Mouse (Mus musculus): Measurements from ENCODE around the gene Clec2d. TPM values are rescaled to one million over a fixed set of nuclear protein-coding genes. Genes with fewer than 3 reads are reported as not detected.
"Not testable (repeated sequence)": the region's sequence is repeated elsewhere in the genome, so short reads cannot be mapped to it uniquely, and the experiment has no call there.

Clec2d gene
- 1 to 10 TPM; 6.4 to 8.4 TPM for total RNA-seq (2021)

DNA sequence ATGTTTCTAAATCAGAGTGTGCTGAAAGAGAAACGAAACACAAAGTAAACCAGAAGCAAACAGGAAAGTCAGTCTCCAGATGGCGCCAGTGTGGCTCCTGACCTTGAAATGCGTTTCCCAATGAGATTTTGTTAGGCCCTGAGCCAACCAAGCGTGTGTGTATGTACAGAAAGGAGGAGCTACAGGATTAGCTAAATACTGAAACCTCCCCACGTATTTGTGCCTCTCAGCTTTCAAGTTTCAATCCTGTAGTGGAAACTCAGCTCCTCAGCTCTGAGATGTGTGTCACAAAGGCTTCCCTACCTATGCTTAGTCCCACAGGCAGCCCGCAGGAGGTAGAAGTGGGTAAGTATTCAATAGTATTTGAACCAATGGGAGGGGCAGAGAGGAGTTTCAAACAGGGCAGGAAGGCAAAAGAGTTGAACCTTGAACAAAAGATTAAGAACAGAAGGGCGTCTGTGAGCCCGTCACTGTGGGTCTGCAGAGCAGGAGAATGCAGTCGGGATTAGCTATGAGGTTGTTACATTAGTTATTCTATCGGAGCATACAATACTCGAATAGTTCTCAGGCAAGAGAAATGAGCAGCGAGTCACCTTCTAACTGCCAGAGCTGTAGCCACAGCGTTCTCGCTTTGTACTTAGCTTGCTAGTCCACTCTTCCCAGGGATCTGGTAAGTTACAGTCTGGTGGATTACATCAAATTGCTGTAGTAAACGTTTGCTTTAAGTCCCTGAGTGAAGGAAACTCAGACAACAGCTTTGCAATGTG lies at the start of gene Clec2d:
TSS of gene Clec2d (plus strand) at position 213 of the 767 bp plus-strand sequence.
- intact Hi-C loops (cut with DNase I) = loop anchor here (2.0 to 10.0 kb wide), 2 partner anchors 56 to 286 kb away; partner anchors contain the start of gene BC035044
- peak; percentile 10 to 39 for DNase-seq (ENCODE audit: low spot score in 2 of 2)

DNA sequence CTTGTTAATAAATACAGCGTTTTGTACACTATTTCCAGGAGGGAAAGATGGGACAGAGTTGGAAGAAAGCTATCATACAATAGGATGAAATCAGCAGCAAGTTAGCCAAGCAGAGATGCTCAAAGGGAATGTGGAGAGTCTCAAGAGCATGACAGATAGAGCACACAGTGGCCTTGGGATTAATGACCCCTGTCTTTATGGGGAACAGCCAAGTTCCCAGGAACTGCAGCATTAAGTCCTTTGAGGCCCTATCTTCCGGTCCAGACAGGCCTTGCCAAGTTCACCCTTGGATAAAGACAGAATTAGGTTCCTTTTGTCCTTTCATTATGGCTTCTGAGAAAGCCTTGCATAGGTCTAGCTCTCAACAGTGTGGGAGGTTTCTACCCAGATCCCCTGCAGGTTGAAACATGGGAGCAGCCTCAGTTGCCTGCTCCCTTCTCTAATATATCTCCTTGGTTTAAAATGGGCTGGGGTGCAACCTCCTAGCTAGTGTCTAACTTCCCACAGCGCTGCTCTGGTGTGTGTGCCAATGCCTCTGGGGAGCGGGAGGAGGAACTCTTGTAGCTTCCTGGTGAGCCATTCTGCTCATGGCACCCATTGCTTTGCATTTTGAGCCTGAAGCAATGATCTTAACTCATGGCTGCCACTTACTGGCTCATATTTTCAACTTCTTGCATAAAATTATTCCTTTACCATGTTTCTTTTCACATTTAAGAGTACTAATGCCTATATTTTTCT lies 47.6 kb upstream of the Clec2d start:
- no peak for DNase-seq (ENCODE audit: low spot score in 2 of 2)
- intact Hi-C loops (cut with DNase I) = no loop called here

DNA sequence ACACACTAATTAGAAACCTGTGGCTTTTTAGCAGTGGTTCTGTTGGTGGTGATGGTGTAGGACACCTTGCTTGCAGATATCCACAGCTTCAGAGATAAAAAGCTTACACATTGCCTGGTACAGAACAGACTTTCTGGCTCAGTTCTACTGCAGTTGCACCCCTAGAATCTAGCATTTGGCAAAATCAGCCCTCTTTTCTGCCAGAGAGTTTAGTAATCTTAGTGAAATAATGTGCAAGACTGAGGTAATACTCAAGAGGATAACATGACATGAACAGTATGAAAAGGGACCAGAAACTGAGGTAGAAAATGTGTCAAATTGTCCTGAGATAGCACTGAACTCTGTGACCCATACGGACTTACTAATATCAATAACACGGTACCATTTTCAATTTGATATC lies 33.6 kb upstream of the Clec2d start:
- no peak for DNase-seq (ENCODE audit: low spot score in 2 of 2)
- intact Hi-C loops (cut with DNase I) = no loop called here

DNA sequence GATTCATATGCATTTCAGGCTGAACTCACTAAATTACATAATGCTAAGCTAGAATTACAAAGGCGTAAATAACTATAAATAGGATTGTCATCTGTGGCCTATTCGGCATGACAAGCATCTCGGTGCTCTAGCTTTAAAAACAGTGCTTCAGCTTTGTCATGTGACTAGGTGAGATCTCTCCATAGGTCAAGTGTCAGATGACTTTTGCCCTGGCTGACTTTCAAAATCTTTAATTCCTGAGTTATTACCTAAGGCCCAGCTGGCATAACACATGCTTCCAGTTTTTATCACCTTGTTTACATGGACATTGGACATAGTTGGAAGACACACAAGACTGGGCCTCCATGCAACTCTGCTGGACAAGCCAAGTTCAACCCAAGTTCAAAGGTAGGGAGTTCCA lies 20.3 kb upstream of the Clec2d start:
- intact Hi-C loops (cut with DNase I) = no loop called here
- DNase-seq (ENCODE audit: low spot score in 2 of 2) = no peak

DNA sequence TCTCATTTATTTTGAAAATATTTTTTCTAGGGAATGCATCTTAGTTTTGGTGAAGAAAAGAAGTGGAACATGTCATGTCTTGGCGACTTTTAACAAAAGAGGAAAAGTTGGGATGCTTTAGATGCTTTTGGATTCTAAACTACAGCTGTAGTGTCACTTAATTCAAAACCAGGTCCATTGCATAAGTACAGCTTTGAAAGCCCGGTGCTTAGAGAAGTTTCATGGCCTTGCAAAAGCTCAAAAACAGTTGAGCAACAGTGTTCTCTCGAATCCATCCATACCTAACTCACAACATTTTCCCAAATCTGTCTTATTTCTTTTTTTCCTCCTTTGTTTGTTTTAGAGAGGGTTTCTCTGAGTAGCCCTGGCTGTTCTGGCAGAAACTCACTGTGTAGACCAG lies 19.3 kb upstream of the Clec2d start:
- no peak for DNase-seq (ENCODE audit: low spot score in 2 of 2)
- intact Hi-C loops (cut with DNase I) = no loop called here

DNA sequence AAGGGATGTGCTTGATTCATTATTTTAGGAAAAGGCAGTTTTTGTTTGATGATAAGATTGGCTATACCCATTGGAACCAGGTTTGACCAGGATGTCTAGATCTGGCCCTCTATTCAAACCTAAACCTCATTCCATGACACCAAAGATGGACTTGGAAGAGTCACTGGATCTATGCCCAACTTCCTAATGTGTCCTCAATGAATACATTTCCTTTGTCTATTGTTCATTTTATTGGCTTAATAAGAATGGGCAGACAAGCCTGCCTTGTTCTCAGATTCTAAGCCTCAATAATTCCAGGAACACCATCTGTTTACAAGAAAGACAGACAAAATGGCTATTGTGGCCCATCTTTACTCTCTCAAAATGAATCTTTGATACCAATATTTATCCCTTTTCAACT lies 18.5 kb upstream of the Clec2d start:
- intact Hi-C loops (cut with DNase I) = no loop called here

DNA sequence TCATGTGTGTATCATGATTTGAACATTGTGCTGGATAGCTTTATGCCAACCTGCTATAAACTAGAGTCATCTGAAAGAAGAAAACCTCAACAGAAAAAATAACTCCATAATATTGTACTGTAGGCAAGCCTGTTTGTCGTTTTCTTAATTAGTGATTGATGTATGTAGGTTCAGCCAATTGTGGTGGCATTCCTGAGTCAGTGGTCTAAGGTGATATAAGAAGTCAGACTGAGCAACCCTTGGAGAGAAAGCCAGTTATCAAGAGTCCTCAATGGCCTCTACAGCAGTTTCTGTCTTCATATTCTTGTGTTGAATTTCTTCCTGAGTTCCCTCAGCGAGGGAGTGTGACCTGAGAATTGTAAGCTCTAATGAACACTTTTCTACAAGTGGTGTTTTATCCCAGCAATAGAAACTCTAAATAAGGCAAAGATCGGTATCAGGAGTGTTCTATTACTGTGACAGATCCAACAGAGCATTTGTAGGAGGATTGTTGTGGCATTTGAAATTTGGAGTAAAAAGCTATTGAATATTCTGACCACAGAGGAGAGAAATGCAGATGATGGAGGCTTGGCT lies 17.7 kb upstream of the Clec2d start:
- intact Hi-C loops (cut with DNase I) = no loop called here
- DNase-seq (ENCODE audit: low spot score in 2 of 2) = no peak

More for the DNA sequence above, 18.5 kb upstream of the Clec2d start:
- no peak for DNase-seq (ENCODE audit: low spot score in 2 of 2)

DNA sequence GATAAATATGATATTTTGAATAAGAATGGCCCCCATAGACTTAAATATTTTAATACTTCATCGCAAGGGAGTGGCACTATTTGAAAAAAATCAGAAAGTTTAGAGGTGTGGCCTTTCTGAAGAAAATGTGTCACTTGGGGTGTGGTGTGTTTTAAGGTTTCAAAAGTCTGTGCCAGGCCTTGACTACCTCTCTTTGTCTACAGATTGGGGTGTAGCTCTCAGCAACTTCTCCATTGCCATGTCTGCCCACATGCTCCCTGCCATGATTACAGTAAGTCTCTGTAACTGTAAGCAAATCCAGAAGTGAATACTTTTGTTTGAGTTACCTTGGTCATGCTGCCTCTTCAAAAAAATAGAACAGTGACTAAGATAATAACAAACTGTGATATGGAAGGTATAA lies 16.8 kb upstream of the Clec2d start:
- intact Hi-C loops (cut with DNase I) = no loop called here
- DNase-seq (ENCODE audit: low spot score in 2 of 2) = no peak

DNA sequence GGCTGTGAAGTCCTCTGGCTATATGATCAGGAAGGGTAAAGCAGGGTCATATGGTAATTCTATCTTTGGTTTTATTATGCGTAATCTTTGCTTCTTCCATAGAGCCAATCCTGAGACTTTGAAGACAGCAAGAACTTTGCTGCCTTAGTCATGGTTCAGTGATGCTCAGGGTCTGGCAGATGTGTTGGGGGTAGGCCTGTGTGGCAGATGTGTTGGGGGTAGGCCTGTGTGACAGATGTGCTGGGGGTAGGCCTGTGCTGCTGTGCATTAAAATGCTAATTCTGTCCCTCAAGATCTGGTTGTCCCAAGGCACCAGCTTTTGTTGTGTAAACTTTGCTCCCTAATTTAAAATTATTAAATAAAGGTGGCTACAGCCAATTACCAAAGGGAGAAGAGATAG lies 9.5 kb upstream of the Clec2d start:
- DNase-seq (ENCODE audit: low spot score in 2 of 2) = no peak
- intact Hi-C loops (cut with DNase I) = no loop called here

DNA sequence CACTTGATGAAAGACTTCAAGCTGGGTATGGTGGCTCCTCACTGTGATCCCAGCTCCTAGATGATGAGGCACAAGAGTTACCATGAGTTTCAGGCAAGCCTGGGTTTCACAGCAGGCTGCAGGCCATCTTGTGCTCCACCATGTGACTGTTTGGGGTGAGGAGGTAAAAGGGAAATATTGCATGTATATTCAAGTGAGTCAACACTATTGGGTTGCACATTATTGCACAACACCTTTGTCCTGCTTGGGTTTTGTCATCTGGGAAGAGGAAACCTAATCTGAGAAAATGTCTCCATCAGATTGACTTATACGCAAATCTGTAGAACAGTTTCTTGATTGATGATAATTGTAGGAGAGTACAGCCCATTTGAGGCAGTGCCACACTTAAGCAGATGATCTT lies 8.7 kb upstream of the Clec2d start:
- no peak for DNase-seq (ENCODE audit: low spot score in 2 of 2)
- intact Hi-C loops (cut with DNase I) = no loop called here

DNA sequence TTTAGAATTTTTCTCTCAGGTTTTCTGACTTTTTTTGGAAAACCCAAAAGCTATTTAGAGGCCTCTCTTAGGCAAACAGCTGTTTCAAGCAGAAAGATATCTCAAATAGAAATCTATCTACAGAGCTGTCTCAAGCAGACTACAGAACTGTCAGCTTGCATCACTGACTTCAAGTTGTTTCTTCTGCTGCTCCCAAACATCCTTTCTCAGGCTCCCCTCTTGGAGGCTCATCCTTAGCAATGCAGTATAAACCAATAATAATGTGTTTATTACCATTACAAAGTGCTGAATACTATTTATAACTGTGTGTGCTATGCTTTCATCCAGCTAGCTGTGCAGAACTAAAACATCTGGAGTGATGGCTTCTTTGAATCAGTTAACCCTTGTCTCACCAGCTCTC lies 5.6 kb upstream of the Clec2d start:
- no peak for DNase-seq (ENCODE audit: low spot score in 2 of 2)
- intact Hi-C loops (cut with DNase I) = no loop called here

DNA sequence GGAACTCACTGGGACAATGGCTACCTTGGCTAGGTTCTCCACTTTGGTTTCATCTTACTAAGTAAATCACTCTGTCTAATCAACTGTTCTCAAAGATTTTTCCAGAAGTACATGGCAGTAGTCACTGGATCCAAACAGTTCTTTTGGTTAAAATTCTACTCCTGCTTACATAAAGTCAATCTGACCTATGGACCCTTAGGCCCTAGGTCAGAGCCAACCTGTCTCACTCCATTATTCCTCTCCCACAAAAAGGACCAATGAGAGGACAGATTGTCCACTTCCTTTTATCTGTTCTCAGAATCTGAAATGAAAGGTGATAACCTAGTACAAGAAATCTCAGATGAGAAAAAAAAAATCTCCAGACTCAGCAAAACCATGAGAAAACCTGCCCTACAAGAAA lies 4.8 kb upstream of the Clec2d start:
- intact Hi-C loops (cut with DNase I) = no loop called here
- no peak for DNase-seq (ENCODE audit: low spot score in 2 of 2)

DNA sequence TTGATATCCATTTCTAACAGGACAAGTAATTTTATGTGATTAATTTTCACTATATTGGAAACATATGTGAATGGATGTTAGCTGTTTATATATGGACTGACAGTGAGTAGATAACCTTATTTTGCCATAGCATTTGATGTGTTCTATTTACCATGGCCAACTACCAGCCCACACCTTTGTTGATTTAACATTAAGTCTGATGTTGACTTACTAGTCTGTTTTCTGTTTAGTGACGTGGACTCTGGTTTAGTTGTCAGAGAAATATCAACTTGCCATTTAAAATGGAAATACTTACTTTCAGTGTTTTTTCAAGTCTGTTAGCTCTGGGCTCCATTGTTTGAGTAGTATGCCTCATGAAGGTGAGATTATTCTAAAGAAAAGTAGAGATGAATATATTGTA lies 3.8 kb upstream of the Clec2d start:
- intact Hi-C loops (cut with DNase I) = no loop called here

DNA sequence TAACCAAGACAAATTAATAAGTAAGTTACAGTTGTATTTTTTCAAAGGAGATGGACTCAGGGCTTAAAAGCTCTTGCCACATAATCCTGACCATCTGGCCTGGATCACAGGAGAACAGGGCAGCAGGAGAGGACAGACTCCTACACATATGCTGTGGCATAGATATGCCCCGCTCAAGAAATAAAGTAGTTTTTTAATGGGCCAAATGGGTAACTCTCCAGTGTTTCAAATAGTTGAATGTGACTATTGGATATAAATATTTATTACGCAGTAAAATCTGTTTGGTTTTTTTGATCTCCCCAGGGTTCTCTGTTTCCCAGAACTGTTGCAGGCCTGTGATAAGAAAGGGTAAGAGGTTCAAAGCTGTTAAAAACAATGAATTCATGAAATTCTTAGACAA lies 1.1 kb upstream of the Clec2d start:
- intact Hi-C loops (cut with DNase I) = no loop called here
- no peak for DNase-seq (ENCODE audit: low spot score in 2 of 2)

More for the DNA sequence above, 3.8 kb upstream of the Clec2d start:
- DNase-seq (ENCODE audit: low spot score in 2 of 2) = no peak

DNA sequence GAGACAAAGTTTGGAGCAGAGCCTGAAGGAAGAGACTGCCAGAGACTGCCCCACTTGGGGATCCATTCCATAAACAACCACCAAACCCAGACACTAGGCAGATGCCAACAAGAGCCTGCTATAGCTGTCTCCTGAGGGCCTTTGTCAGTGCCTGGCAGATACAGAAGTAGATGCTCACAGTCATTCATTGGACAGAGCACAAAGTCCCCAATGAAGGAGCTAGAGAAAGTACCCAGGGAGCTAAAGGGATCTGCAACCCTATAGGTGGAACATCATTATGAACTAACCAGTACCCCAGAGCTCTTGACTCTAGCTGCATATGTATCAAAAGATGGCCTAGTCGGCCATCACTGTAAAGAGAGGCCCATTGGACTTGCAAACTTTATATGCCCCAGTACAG lies 584 bp upstream of the Clec2d start:
- intact Hi-C loops (cut with DNase I) = loop anchor here (2.0 to 10.0 kb wide), 2 partner anchors 57 to 285 kb away; partner anchors contain the start of gene BC035044
- not testable (repeated sequence) for DNase-seq (ENCODE audit: low spot score in 2 of 2)

DNA sequence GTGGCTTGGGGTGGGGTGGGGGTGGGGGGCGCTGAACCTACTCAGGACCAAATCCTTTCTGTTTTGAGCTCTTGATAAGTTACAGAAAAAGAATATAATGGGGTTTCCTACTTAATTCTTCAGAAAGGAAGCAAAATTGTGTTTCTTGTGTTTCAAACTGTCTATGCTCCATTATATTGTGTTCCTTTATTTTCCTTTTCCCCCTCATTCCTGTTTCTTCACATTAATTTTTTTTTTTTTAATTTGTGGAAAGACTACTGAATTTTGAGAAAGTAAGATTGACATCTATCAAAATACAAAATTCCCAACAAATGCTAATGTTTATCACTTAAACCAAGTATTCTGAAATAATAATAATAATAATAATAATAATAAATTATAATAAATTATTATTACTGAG lies 834 bp downstream of the Clec2d start:
- intact Hi-C loops (cut with DNase I) = loop anchor here (2.0 to 10.0 kb wide), 2 partner anchors 56 to 286 kb away; partner anchors contain the start of gene BC035044
- DNase-seq (ENCODE audit: low spot score in 2 of 2) = no peak

DNA sequence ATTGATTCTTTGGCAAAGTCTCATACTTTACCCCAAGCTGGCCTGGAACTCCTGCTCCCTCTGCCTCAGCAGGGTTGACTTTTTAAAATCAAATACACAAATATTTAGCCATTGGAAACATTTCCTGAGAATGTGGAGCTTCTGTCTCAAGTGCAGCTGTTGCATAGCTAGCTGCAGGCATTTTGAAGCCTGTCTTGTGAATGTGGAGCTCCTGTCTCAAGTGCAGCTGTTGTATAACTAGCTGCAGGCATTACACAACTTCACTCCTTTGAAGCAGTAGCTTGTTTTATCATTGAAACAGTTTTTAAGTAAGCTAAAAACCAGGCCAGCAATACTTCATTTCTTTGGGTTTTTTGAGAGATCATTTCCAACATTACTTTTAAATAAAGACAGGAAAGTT lies 1.3 kb downstream of the Clec2d start:
- no peak for DNase-seq (ENCODE audit: low spot score in 2 of 2)
- intact Hi-C loops (cut with DNase I) = loop anchor here (2.0 to 10.0 kb wide), 2 partner anchors 55 to 287 kb away; partner anchors contain the start of gene BC035044

DNA sequence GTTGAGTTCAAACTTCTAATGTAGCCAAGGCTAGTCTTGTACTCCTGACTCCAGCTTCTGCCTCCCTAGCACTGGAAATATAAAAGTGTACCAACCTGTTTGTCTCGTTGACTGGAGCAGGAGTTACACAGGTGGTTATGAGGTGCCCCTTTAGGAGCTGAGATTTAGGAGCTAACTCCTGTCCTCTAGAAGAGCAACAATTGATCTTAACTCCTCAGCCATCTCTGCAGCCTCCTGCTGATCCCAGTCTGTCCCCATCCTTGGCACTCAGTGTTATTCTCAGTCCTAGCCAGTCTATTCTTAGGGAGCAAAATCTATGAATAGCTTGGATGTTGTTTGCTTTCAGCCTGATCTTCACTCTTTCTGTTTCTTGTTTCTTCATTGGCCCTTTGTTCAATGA lies 2.1 kb downstream of the Clec2d start:
- DNase-seq (ENCODE audit: low spot score in 2 of 2) = no peak
- intact Hi-C loops (cut with DNase I) = loop anchor here (10.0 kb wide), 1 partner anchor 288 kb away; the partner anchor contains the start of gene BC035044

DNA sequence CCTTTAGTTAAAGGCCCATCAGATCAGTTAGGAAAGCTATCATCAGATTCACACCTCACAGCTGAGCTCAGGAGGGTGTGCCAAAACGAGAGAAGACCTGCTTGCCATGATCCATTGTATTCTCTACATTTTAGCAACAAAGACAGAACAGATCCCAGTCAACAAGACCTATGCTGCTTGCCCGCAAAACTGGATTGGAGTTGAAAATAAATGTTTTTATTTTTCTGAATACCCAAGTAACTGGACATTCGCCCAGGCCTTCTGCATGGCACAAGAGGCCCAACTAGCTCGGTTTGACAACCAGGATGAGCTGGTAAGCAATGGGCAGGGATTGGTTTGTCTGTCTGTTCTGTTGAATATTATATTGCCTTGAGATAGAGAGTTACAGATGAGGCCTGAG lies 3.6 kb downstream of the Clec2d start:
- DNase-seq (ENCODE audit: low spot score in 2 of 2) = not testable (repeated sequence)
- intact Hi-C loops (cut with DNase I) = loop anchor here (10.0 kb wide), 1 partner anchor 289 kb away; the partner anchor contains the start of gene BC035044

DNA sequence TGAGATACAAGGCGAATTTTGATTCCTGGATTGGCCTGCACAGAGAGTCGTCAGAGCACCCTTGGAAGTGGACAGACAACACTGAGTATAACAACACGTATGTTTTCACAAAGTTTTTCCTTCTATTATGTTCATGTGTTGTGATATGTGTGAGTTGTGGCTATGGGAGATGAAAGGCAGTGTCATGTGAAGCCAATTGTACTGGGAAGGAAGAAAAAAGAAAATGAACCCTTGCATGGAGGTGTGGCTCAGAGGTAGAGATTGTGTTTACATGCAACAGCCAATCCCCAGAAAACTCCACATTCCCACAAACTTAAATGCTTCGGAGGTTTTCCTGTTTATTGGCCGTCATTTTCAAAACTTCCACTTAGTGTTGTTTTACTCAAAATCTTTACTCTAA lies 4.4 kb downstream of the Clec2d start:
- no peak for DNase-seq (ENCODE audit: low spot score in 2 of 2)
- intact Hi-C loops (cut with DNase I) = loop anchor here (10.0 kb wide), 1 partner anchor 290 kb away; the partner anchor contains the start of gene BC035044

All from left cerebral cortex, postnatal 36 days (tissue).